Mouse (Mus musculus): ENCODE measurements around the gene Acbd4.

- no peak for TF ChIP-seq CTCF (IDR thresholded peaks at IDR 0.05; ENCODE audit: borderline replicate concordance, extremely low read depth, insufficient read depth, insufficient read length)
- no peak for TF ChIP-seq POLR2A (IDR thresholded peaks at IDR 0.05; ENCODE audit: borderline replicate concordance, extremely low read depth, insufficient read depth, insufficient read length, poor library complexity, severe bottlenecking)
Measured at GRCm38 (mm10) chr11:103133456-103134185, 32.1 kb downstream of the Acbd4 start.
